Mouse (Mus musculus) testis, adult 2 months (tissue): Measurements from ENCODE around the gene Sars2. TPM values are rescaled to one million over a fixed set of nuclear protein-coding genes. Genes with fewer than 3 reads are reported as not detected.

Experiments used
- H3K27ac ChIP-seq: fragments of 200-500 bp; 2 replicates; pipeline ENCODE4 v1.5.1; 2012; ENCODE audit warnings: low read depth, low read length; ENCODE audit not compliant: control insufficient read depth, insufficient read depth
- H3K27me3 ChIP-seq: fragments of 200-500 bp; 2 replicates; pipeline ENCODE4 v1.6.1; 2012; ENCODE audit warnings: mild to moderate bottlenecking, low read length, moderate library complexity; ENCODE audit not compliant: control insufficient read depth, insufficient read depth
- H3K36me3 ChIP-seq: fragments of 200-500 bp; 2 replicates; pipeline ENCODE4 v1.6.1; 2012; ENCODE audit warnings: mild to moderate bottlenecking, low read length; ENCODE audit not compliant: control insufficient read depth, insufficient read depth
- H3K4me1 ChIP-seq: fragments of 200-500 bp; 2 replicates; pipeline ENCODE4 v1.6.1; 2012; ENCODE audit warnings: low read length; ENCODE audit not compliant: control insufficient read depth, insufficient read depth
- H3K4me3 ChIP-seq: fragments of 200-500 bp; 2 replicates; pipeline ENCODE4 v1.5.1; 2012; ENCODE audit warnings: low read depth, mild to moderate bottlenecking, low read length, moderate library complexity, mixed read lengths; ENCODE audit not compliant: control insufficient read depth
- CTCF ChIP-seq: fragments of 200-500 bp; IDR thresholded peaks from 2 replicates; pipeline ENCODE4 v1.5.1; 2012; ENCODE audit warnings: low read depth, mild to moderate bottlenecking, inconsistent platforms, low read length, moderate library complexity; ENCODE audit not compliant: control insufficient read depth, insufficient read depth, insufficient replicate concordance
- POLR2A ChIP-seq: fragments of 200-500 bp; IDR thresholded peaks from 2 replicates; pipeline ENCODE4 v1.6.1; 2012; ENCODE audit warnings: low read depth, mild to moderate bottlenecking, inconsistent platforms, low read length, moderate library complexity; ENCODE audit not compliant: control insufficient read depth
- polyA plus RNA-seq: library from polyadenylated mRNA; depleted of rRNA; stranded (reverse); fragments of >200 nt; gene quantifications from 2 replicates; pipeline ENCODE4 v1.2.3, GENCODE M21; 2012; rRNA removed

Sars2 gene
- polyA plus RNA-seq, 1 experiment, result 12.5 TPM

- Histone ChIP-seq H3K27me3 (no peaks in the 10 kb centered on the region), H3K27ac (no peak overlapping the region), H3K36me3 (no peaks in the 10 kb centered on the region), H3K4me1 (peaks cover 23% of the 10 kb centered on the region), H3K4me3 (no peak overlapping the region)
- TF ChIP-seq POLR2A, result no peak
- TF ChIP-seq CTCF, result no peak
Observed at GRCm38 (mm10) chr7:28799994-28800393, 58.2 kb downstream of the Sars2 start.

GRCm38 (mm10) chr7:28801451-28801850, 59.7 kb downstream of the Sars2 start:
- H3K27ac ChIP-seq, result no peak overlapping the region
- H3K27me3 ChIP-seq, result no peaks in the 10 kb centered on the region
- H3K36me3 ChIP-seq, result no peaks in the 10 kb centered on the region
- H3K4me1 ChIP-seq, result peaks cover 12% of the 10 kb centered on the region
- TF ChIP-seq POLR2A, result no peak
- H3K4me3 ChIP-seq, result no peak overlapping the region

GRCm38 (mm10) chr7:28801901-28802670, 60.3 kb downstream of the Sars2 start:
- Histone ChIP-seq H3K36me3 (no peaks in the 10 kb centered on the region), H3K4me3 (no peak overlapping the region), H3K27me3 (no peaks in the 10 kb centered on the region), H3K27ac (peak overlapping the region; percentile 45; the same call in 1 of the 2 replicates), H3K4me1 (peaks cover 7% of the 10 kb centered on the region)
- no peak for TF ChIP-seq POLR2A
- TF ChIP-seq CTCF, result no peak

- no peaks in the 10 kb centered on the region for H3K36me3 ChIP-seq
- TF ChIP-seq POLR2A, result no peak
- TF ChIP-seq CTCF, result no peak
- no peaks in the 10 kb centered on the region for H3K27me3 ChIP-seq
- H3K27ac ChIP-seq, result no peak overlapping the region; the same call in 1 of the 2 replicates
- H3K4me1 ChIP-seq, result peaks cover 9% of the 10 kb centered on the region
- no peak overlapping the region for H3K4me3 ChIP-seq
Observed at GRCm38 (mm10) chr7:28802846-28803588, 61.2 kb downstream of the Sars2 start.

Other genes with a start within 250 kb of the Sars2 start
- not detected in 2 replicates for gene Ifnl2, start 231.5 kb upstream of the Sars2 start, polyA plus RNA-seq
- gene Ifnl3, start 219.2 kb upstream of the Sars2 start, polyA plus RNA-seq, result not detected in 2 replicates
- 0.24 and 0.31 TPM in 2 replicates for gene Sycn, start 201.1 kb upstream of the Sars2 start, polyA plus RNA-seq
- gene Nccrp1, start 194.7 kb upstream of the Sars2 start, polyA plus RNA-seq, result 0.62 and 0.70 TPM in 2 replicates
- 234 and 246 TPM in 2 replicates for gene Samd4b, start 143.8 kb upstream of the Sars2 start, polyA plus RNA-seq
- gene Pak4, start 143.8 kb upstream of the Sars2 start, polyA plus RNA-seq, result 21.5 and 23.6 TPM in 2 replicates
- gene Acp7, start 110.7 kb upstream of the Sars2 start, polyA plus RNA-seq, result 7.5 and 11.7 TPM in 2 replicates
- 15.8 and 16.3 TPM in 2 replicates for gene Fbxo27, start 49.1 kb upstream of the Sars2 start, polyA plus RNA-seq
- gene Fbxo17, start 25.2 kb upstream of the Sars2 start, polyA plus RNA-seq, result 7.2 and 8.1 TPM in 2 replicates
- gene Mrps12, start 172 bp upstream of the Sars2 start, polyA plus RNA-seq, result 29.5 and 39.3 TPM in 2 replicates
- not detected in 2 replicates for gene Ccer2, start 14.2 kb downstream of the Sars2 start, polyA plus RNA-seq
- gene Sirt2, start 24.7 kb downstream of the Sars2 start, polyA plus RNA-seq, result 144 and 203 TPM in 2 replicates
- gene Nfkbib, start 25.5 kb downstream of the Sars2 start, polyA plus RNA-seq, result 134 and 152 TPM in 2 replicates
- gene Rinl, start 47.0 kb downstream of the Sars2 start, polyA plus RNA-seq, result 1.1 and 1.6 TPM in 2 replicates
- 162 and 200 TPM in 2 replicates for gene Hnrnpl, start 66.5 kb downstream of the Sars2 start, polyA plus RNA-seq
- 124 and 147 TPM in 2 replicates for gene Ech1, start 83.2 kb downstream of the Sars2 start, polyA plus RNA-seq
- 13.8 and 17.5 TPM in 2 replicates for gene Lgals4, start 91.9 kb downstream of the Sars2 start, polyA plus RNA-seq
- 1.4 and 1.7 TPM in 2 replicates for gene Lgals7, start 121.9 kb downstream of the Sars2 start, polyA plus RNA-seq
- gene Capn12, start 139.4 kb downstream of the Sars2 start, polyA plus RNA-seq, result 0.14 and 0.17 TPM in 2 replicates
- 73.9 and 77.5 TPM in 2 replicates for gene Actn4, start 220.3 kb downstream of the Sars2 start, polyA plus RNA-seq
- 379 and 426 TPM in 2 replicates for gene Eif3k, start 239.9 kb downstream of the Sars2 start, polyA plus RNA-seq
- gene Map4k1, start 240.1 kb downstream of the Sars2 start, polyA plus RNA-seq, result 58.8 and 83.2 TPM in 2 replicates